Mouse (Mus musculus) spleen, adult 2 months (tissue): ENCODE results near the gene Lad1.

Experiments
- CTCF ChIP-seq: fragments of 200-500 bp; IDR thresholded peaks from 2 replicates; pipeline ENCODE4 v1.5.1; 2011; ENCODE audit warnings: mild to moderate bottlenecking, inconsistent platforms; ENCODE audit not compliant: insufficient read depth, insufficient read length, insufficient replicate concordance; ENCODE audit errors: extremely low read depth
- POLR2A ChIP-seq: fragments of 200-500 bp; IDR thresholded peaks from 2 replicates; pipeline ENCODE4 v1.6.1; 2011; ENCODE audit warnings: low read depth, low read length, inconsistent platforms

DNA sequence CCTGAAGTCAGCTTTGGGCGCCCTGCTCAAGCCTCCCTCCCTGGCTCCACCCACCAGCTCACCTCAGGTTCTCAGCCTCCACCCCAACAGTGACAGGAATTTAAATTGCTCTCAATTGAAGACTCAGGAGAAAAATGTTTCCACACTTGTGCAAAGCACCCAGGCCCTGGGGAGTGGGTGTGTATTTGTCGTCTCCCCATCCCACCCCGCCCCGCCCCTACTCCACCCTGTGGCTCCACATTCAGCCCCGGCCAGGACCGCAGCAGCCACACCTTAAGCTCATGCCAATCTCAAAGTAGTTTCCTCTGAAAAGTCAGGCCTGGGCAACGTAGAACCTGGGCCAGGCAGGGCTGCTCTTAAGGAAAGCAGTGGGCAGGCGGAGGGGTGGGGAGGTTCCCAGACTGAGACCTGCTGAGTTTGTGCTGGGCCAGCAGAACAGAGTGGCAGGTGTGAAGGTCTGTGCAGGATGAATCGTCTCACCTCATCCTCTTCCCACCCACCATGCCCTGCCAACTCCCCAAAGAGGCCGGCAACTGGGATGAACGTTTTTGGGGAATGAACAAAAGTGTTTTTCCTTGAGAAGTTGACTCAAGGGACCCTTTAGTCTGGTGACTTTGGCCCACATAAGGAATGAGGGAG lies 38.9 kb downstream of the Lad1 start:
- TF ChIP-seq CTCF (no peak), POLR2A (no peak)
